Mouse (Mus musculus) embryonic facial prominence, embryonic 12.5 days (tissue): Measurements from ENCODE around the gene Piwil4. TPM values are rescaled to one million over a fixed set of nuclear protein-coding genes. Genes with fewer than 3 reads are reported as not detected.
"Not testable (repeated sequence)": the region's sequence is repeated elsewhere in the genome, so short reads cannot be mapped to it uniquely, and the experiment has no call there.

Experiments used
- ATAC-seq: fragments of 200-750 bp; cut with Nextera tagmentation; 2 replicates; pipeline ENCODE4 v1.8.0; 2017; ENCODE audit not compliant: insufficient number of reproducible peaks, insufficient read depth, low FRiP score, low TSS enrichment
- H3K27ac ChIP-seq: fragments of 300-500 bp; sonication (generic); 2 replicates; pipeline ENCODE4 v1.5.1; 2016; ENCODE audit warnings: mild to moderate bottlenecking
- H3K27me3 ChIP-seq: fragments of 300-500 bp; sonication (generic); 2 replicates; pipeline ENCODE4 v1.6.1; 2016; ENCODE audit warnings: mild to moderate bottlenecking, moderate library complexity
- H3K36me3 ChIP-seq: fragments of 300-500 bp; sonication (generic); 2 replicates; pipeline ENCODE4 v1.6.1; 2016; ENCODE audit warnings: mild to moderate bottlenecking
- H3K4me1 ChIP-seq: fragments of 300-500 bp; sonication (generic); 2 replicates; pipeline ENCODE4 v1.6.1; 2016
- H3K4me2 ChIP-seq: fragments of 300-500 bp; sonication (generic); replicated peaks from 2 replicates; pipeline ENCODE4 v1.6.1; 2016; ENCODE audit warnings: mild to moderate bottlenecking, moderate library complexity
- H3K4me3 ChIP-seq: fragments of 300-500 bp; sonication (generic); 2 replicates; pipeline ENCODE4 v1.5.1; 2016; ENCODE audit warnings: mild to moderate bottlenecking
- H3K9ac ChIP-seq: fragments of 300-500 bp; sonication (generic); 2 replicates; pipeline ENCODE4 v1.6.1; 2016; ENCODE audit warnings: mild to moderate bottlenecking, moderate library complexity
- H3K9me3 ChIP-seq: fragments of 300-500 bp; sonication (generic); 2 replicates; pipeline ENCODE4 v1.6.1; 2016; ENCODE audit warnings: mild to moderate bottlenecking, moderate library complexity
- WGBS: fragments of 180-500 bp; shearing (Covaris S2); methylation state at CpG from one replicate; pipeline ENCODE4 v1.1.7; 2016; 5-methylcytosine and 5-hydroxymethylcytosine counted together
- polyA plus RNA-seq: library from polyadenylated mRNA; unstranded; fragments of >200 nt; fragmentation: Nextera tagmentation; extraction: Ambion mirVana; gene quantifications from 2 replicates; pipeline ENCODE4 v1.2.1, GENCODE M21; 2016

Piwil4 gene
- polyA plus RNA-seq, 1 experiment from 2014 or later, result 0.08 TPM

DNA sequence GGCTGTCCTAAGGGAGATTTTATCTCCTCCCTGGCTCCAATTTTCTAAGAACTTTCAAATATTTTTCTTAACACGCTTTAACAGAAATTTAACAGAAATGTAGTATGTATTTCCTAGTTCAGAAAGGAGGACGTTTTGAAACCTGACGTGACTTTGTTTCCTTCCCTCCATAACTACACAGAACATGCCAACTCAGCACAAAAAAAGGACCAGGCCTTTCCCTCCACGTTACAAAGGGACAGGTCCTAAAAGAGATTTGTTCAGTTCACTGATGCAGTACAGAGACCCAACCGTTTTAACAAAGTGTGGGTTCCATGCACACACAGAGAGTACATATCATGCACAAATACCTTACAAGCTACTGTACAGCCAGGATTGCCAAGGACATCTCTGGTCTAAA, 18.9 kb downstream of the Piwil4 start:
- Histone ChIP-seq H3K4me1 (no peaks in the 10 kb centered on the region), H3K36me3 (no peaks in the 10 kb centered on the region), H3K4me3 (no peak overlapping the region), H3K9me3 (no peaks in the 10 kb centered on the region), H3K27me3 (no peaks in the 10 kb centered on the region), H3K4me2 (no peak overlapping the region), H3K27ac (no peak overlapping the region), H3K9ac (no peak overlapping the region)
- ATAC-seq, result no peak
- WGBS, result 83% methylated on average over 5 of the region's 5 CpGs

DNA sequence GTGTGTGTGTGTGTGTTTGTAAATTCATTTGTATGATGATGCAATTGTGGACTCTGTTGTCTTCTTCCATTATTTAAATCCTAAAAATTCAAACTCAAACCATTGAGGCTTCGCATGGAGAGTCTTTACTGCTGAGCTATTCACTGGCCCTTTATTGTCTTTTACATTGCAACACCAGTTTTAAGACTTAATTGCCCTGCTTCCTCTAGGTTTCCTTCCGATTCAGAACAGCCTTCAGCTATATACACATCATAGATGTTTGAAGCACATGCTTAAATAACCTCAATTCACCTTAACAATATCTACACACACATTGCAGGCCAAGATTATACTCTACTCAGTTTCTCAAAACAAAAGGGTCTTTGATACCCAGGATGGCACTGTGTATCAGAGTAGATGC, 20.1 kb downstream of the Piwil4 start:
- Histone ChIP-seq H3K4me1 (no peaks in the 10 kb centered on the region), H3K9me3 (no peaks in the 10 kb centered on the region), H3K36me3 (no peaks in the 10 kb centered on the region), H3K27me3 (no peaks in the 10 kb centered on the region), H3K27ac (no peak overlapping the region), H3K4me3 (no peak overlapping the region), H3K9ac (no peak overlapping the region), H3K4me2 (no peak overlapping the region)
- 57% methylated on average over 2 of the region's 2 CpGs for WGBS
- ATAC-seq, result no peak

DNA sequence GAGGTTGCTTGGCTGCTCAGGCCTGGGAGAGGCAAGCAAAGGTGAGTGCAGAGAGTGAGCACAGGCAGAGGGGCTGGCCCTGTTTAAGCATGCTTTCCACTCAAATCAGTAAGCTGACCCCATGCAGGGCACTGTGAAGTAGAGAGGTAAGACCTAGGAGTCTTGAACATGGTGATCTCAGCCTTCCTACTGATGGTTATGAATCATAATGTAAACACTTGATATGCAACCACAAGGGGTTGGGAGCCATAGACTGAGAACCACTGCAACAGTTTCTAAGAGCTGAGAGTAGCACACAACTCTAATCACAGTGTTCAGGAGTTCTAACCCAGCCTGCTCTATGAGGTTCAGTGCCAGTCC, 22.2 kb downstream of the Piwil4 start:
- no peaks in the 10 kb centered on the region for H3K4me1 ChIP-seq
- H3K27me3 ChIP-seq, result no peaks in the 10 kb centered on the region
- H3K27ac ChIP-seq, result no peak overlapping the region
- no peaks in the 10 kb centered on the region for H3K9me3 ChIP-seq
- H3K4me3 ChIP-seq, result no peak overlapping the region
- H3K36me3 ChIP-seq, result no peaks in the 10 kb centered on the region
- no peak overlapping the region for H3K9ac ChIP-seq
- ATAC-seq, result no peak
- H3K4me2 ChIP-seq, result no peak overlapping the region

DNA sequence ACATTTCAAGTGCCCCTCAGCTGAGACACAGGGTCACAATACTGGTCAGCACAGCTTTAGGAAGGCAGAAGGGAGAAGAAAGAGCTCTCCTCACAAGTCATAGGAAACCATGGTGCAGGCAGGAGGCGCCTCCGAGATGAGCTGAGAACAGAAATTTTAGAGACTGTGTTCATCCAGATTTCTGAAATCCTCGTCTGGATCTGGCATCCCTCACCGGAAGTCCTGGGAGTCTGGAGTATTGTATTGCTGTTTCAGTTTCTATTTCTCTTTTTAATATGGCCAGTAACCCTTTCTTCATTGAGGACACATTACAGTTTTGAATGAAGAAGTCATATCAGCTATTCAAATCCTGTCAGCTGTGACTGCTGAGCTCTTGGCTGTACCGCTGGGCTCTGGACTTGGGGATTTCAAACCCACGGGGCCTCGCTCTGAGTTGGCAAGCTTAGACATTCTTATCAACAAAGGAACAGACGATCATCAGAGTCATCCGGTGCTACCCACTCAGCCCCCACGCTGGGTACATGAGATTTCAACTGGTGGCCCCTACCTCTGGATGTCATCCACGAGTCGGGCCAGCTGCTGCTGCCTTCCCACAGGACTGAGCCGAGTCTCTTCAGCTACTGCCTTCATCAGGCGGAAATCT, 22.7 kb downstream of the Piwil4 start:
- 65% methylated on average over 14 of the region's 14 CpGs for WGBS
- Histone ChIP-seq H3K4me3 (no peak overlapping the region), H3K27me3 (no peaks in the 10 kb centered on the region), H3K4me1 (no peaks in the 10 kb centered on the region), H3K4me2 (no peak overlapping the region), H3K9ac (no peak overlapping the region), H3K36me3 (no peaks in the 10 kb centered on the region), H3K9me3 (no peaks in the 10 kb centered on the region), H3K27ac (no peak overlapping the region)
- ATAC-seq, result no peak

DNA sequence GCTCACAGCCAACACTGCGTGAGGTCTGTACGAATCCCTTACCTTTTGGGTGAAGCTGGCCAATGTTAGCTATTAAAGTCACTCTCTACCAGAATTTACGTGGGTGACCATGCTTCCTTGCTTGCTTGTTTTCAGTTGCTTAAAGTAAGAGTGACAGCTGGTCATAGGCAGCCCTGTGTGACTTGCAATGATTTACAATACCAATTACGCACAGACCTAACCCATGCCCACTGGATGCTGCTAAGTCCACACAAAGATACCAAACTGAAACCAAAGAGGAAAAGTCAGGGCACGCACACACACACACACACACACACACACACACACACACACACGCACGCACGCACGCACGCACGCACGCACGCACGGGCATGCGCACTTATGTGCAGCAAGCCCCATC, 25.3 kb downstream of the Piwil4 start:
- Histone ChIP-seq H3K27ac (no peak overlapping the region), H3K36me3 (no peaks in the 10 kb centered on the region), H3K4me3 (no peak overlapping the region), H3K9me3 (no peaks in the 10 kb centered on the region), H3K27me3 (no peaks in the 10 kb centered on the region), H3K4me1 (no peaks in the 10 kb centered on the region), H3K9ac (no peak overlapping the region), H3K4me2 (no peak overlapping the region)
- WGBS, result 85% methylated on average over 15 of the region's 15 CpGs
- no peak for ATAC-seq

DNA sequence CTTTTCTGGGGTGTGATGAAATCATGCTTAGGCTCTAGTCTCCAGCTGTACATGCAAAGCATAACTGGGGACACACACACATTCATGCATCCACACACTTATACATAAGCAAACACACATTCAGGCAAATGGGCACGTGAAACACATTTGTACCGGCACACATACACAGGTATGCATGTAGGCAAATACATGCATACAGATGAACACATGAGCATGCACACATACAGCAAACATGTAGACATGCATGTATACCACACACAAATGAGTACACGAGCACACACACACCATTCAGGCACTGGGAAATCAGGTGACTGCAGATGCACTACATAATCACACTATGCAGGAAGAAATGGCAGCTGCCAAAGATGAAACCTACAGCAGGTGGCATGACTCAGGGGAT, 29.6 kb downstream of the Piwil4 start:
- no peaks in the 10 kb centered on the region for H3K9me3 ChIP-seq
- no peaks in the 10 kb centered on the region for H3K36me3 ChIP-seq
- H3K4me3 ChIP-seq, result no peak overlapping the region
- WGBS, result 83% methylated on average over 3 of the region's 3 CpGs
- H3K4me1 ChIP-seq, result peaks cover 2% of the 10 kb centered on the region; the same call in 1 of the 2 replicates
- no peak overlapping the region for H3K4me2 ChIP-seq
- H3K27ac ChIP-seq, result no peak overlapping the region
- H3K27me3 ChIP-seq, result no peaks in the 10 kb centered on the region
- no peak overlapping the region for H3K9ac ChIP-seq
- no peak for ATAC-seq

DNA sequence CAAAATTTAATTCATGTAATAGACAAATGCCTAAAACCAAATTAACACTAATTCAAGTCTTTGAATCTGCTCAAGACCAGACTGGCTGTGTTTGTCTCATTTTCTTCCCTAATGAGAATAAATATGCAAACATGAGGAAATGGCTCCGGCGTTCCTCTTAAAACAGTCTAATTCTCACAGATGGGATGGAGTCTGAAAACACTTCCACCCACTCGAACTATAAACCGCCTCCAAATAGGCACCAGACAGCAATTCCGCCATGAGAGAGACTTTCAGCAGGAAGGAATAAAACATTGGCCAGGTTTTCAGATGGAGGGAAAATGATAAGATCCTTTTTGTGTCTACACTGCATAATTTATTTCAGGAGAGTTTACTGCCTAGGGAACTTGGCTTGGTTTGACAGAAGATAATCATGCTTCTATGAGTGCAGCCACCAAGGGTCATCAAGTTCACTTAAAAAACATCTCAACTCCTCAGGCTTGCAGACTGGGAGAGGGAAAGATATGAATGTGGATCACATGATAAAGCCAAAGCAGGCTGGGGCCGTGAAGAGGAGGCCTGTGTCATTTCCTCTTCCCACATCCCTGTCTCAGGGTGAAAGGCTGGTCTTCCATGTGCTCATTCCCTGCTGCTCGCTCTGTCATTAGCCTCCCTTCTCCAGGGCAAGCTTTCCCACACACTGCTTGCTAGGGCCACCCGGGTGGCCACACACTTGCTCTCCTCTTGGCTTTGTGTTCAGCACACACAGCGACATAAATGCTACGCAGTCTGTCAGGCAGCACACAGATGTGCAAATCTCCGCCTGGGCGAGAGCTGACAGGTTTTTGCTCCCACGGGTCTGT, 35.0 kb downstream of the Piwil4 start:
- Histone ChIP-seq H3K27me3 (no peaks in the 10 kb centered on the region), H3K4me3 (no peak overlapping the region), H3K9ac (no peak overlapping the region), H3K27ac (no peak overlapping the region), H3K4me2 (no peak overlapping the region), H3K36me3 (no peaks in the 10 kb centered on the region), H3K4me1 (peaks cover 5% of the 10 kb centered on the region; the same call in 1 of the 2 replicates), H3K9me3 (no peaks in the 10 kb centered on the region)
- ATAC-seq, result 0 out of 2 replicates have a peak, but pooled peaks have one; percentile 35
- 65% methylated on average over 13 of the region's 13 CpGs for WGBS

DNA sequence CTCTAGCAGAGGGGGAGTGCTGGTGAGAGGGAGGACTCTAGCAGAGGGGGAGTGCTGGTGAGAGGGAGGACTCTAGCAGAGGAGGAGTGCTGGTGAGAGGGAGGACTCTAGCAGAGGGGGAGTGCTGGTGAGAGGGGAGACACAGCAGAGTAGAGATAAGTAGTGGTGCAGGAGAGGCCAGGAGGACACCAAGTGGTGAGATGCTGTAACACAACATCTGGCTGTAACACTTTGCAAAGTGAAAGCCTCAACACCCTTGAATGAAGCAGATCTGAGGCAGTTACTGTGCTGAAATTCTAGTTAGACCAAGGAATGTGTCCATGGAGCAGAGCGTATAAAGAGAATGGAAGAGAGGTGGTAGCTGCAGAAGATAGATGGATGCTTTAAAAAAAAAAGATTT, 39.7 kb downstream of the Piwil4 start:
- not testable (repeated sequence) for H3K27ac ChIP-seq, H3K36me3 ChIP-seq, H3K9ac ChIP-seq, H3K4me1 ChIP-seq, H3K4me3 ChIP-seq, H3K4me2 ChIP-seq, ATAC-seq, H3K27me3 ChIP-seq, H3K9me3 ChIP-seq
- 93% methylated on average over 1 of the region's 1 CpGs for WGBS

DNA sequence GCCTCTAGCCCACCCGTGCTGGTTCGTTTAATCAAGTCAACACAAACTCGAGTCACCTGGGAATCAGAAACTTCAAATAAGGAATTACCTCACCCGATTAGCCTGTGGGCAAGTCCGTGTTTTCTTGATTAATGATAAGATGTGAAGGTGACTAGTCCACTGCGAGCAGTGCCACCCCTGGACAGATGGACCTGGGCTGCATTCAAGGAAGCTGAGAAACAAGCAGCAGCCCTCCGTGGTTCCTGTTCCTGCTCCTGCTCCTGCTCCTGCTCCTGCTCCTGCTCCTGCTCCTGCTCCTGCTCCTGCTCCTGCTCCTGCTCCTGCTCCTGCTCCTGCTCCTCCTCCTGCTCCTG, 41.3 kb downstream of the Piwil4 start:
- H3K9me3 ChIP-seq, result no peaks in the 10 kb centered on the region
- no peak overlapping the region for H3K27ac ChIP-seq
- no peak overlapping the region for H3K4me2 ChIP-seq
- H3K9ac ChIP-seq, result no peak overlapping the region
- no peaks in the 10 kb centered on the region for H3K4me1 ChIP-seq
- ATAC-seq, result no peak
- no peaks in the 10 kb centered on the region for H3K36me3 ChIP-seq
- no peaks in the 10 kb centered on the region for H3K27me3 ChIP-seq
- no peak overlapping the region for H3K4me3 ChIP-seq
- 35% methylated on average over 7 of the region's 7 CpGs for WGBS

DNA sequence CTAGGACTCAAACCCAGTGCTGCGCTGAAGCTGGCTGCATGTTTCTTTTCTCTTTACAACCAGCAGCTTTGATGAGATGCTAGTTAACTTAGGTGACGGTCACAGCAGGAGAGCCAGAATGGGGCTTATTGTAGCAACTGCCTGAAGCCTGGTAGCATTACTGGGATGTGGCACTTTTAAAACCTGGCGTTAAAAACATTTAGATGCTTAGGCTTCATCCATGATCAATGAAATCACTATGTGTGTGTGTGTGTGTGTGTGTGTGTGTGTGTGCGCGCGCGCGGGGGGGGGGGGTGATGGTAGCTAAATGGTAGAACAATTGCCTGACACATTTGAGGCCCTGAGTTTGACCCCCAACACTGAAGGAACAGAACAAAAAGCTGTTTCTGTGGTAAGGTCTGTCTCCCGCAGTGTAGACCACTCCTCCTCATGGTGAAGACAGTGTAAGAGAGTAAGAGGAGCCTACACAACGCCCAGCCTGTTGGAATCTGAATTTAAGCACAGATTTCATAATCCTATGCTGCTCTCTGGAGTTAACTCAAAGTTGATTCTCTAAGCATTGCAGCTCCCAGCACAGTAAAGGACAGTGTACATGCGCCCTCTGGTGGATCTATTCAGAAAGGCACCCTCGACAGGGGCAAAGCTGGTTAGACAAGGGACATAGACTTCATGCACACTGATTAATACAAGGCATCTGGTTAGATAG, 41.8 kb downstream of the Piwil4 start:
- Histone ChIP-seq H3K4me3 (no peak overlapping the region), H3K9ac (no peak overlapping the region), H3K9me3 (no peaks in the 10 kb centered on the region), H3K27me3 (no peaks in the 10 kb centered on the region), H3K4me1 (no peaks in the 10 kb centered on the region), H3K4me2 (no peak overlapping the region), H3K27ac (no peak overlapping the region), H3K36me3 (no peaks in the 10 kb centered on the region)
- 52% methylated on average over 12 of the region's 12 CpGs for WGBS
- ATAC-seq, result peak; percentile 95

DNA sequence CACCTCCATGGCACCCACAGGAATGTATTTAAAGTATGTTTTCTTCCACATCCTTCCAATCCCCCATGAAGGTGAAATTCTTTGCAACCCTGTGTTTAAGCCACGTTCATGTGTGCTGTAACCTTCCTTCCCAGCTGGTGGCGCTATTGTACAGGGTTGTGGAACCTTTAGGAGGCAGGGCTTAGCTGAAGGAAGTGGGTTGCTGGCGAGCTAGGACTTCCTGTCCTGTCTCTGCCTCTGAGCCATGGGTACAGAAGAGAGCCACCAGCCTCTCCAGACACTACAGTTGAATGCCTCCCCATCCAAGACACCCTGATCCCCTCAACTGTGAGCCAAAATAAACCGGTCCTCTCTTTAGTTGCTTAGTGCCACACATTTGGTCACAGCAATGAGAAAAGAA, 42.6 kb downstream of the Piwil4 start:
- Histone ChIP-seq H3K9me3 (no peaks in the 10 kb centered on the region), H3K36me3 (no peaks in the 10 kb centered on the region), H3K4me3 (no peak overlapping the region), H3K9ac (no peak overlapping the region), H3K27ac (no peak overlapping the region), H3K4me1 (no peaks in the 10 kb centered on the region), H3K4me2 (no peak overlapping the region), H3K27me3 (no peaks in the 10 kb centered on the region)
- 58% methylated on average over 4 of the region's 4 CpGs for WGBS
- ATAC-seq, result no peak
